Mouse (Mus musculus): ENCODE results near the gene Mettl23.
"Not testable (repeated sequence)": the region's sequence is repeated elsewhere in the genome, so short reads cannot be mapped to it uniquely, and the experiment has no call there.

DNA sequence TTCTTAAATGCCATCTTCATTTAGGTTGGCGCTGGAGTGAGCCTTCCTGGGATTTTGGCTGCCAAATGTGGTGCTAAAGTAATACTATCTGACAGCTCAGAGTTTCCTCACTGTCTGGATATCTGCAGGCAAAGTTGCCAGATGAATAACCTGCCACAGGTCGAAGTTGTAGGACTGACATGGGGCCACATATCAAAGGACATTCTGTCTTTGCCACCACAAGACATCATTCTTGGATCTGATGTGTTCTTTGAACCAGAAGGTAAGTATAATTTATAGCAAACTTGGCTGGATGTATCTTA lies 5.8 kb downstream of the Mettl23 start:
- TF ChIP-seq GATA1 (IDR thresholded peaks at IDR 0.05; ENCODE audit: borderline replicate concordance, low read length); CTCF (IDR thresholded peaks at IDR 0.05; ENCODE audit: low read depth, low read length); GATA2 (IDR thresholded peaks at IDR 0.05; ENCODE audit: borderline replicate concordance, low read depth, low read length): not testable (repeated sequence)

All from G1E (cell line).